Mouse (Mus musculus): ENCODE measurements around the gene Fam193b.

Gene Fam193b

GRCm38 (mm10) chr13:55498906-55499305 is 72.0 kb downstream of the Fam193b start:
- DNase-seq (ENCODE audit: low spot score) = no peak

- no peak for DNase-seq (ENCODE audit: low spot score)
Measured at GRCm38 (mm10) chr13:55496661-55497060, 74.3 kb downstream of the Fam193b start.

- no peak for DNase-seq (ENCODE audit: low spot score)
Measured at GRCm38 (mm10) chr13:55495702-55496101, 75.2 kb downstream of the Fam193b start.

GRCm38 (mm10) chr13:55494883-55495621 is 75.9 kb downstream of the Fam193b start:
- DNase-seq (ENCODE audit: low spot score) = no peak

GRCm38 (mm10) chr13:55494257-55494656 is 76.7 kb downstream of the Fam193b start:
- DNase-seq (ENCODE audit: low spot score) = no peak

All from left cerebral cortex, adult 11 months (tissue).